Mouse (Mus musculus): ENCODE measurements around the gene Pwp2.

DNA sequence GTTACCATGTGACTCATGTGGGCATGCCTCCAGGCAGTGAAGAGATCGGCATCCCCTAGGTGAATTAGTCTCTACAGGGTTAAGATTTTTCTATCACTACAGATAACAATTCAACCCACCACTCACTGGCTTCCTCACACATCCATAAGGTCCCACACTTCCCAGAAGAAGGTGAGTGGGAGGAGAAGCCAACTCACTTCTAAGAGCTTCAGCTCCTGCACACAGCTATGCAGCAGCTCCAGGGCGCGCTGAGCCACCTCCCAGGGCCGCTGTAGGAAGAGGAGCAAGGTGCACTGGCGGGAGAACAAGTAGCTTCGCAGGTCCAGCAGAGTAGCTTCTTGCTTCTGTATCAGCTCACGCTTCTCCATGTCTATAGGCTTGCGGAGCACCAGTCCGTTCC is 29.4 kb upstream of the Pwp2 start:
- no peak for TF ChIP-seq CTCF (IDR thresholded peaks at IDR 0.05; ENCODE audit: borderline replicate concordance, insufficient read depth, low read length)
- TF ChIP-seq POLR2A (IDR thresholded peaks at IDR 0.05; ENCODE audit: low read depth, low read length), result no peak
